Mouse (Mus musculus) mouse embryonic stem cell (cell line): ENCODE results near the gene Ifng.

ENCODE experiments used
- in situ Hi-C, 2 experiments: fragments of 300-500 bp; cut with MboI; formaldehyde crosslinking; loops; 1 replicate in 1 of 2; 3 replicates in 1 of 2; pipeline ENCODE4 v1.14.3; 2019 to 2020; ENCODE audit warnings: low sequenced_read_pairs in 2 of 2, low pct_unique_long_range_greater_than_20kb in 1 of 2, mixed read lengths in 1 of 2; ENCODE audit not compliant: unreplicated experiment in 1 of 2

The Ifng gene

GRCm38 (mm10) chr10:118440742-118441240 is at the start of gene Ifng:
TSS of gene Ifng (plus strand) at chr10:118441046.
- in situ Hi-C loops = no loop called here

- in situ Hi-C loops = no loop called here
Measured at GRCm38 (mm10) chr10:118399917-118400316, 40.9 kb upstream of the Ifng start.

- in situ Hi-C loops = no loop called here
Measured at GRCm38 (mm10) chr10:118406463-118407221, 34.2 kb upstream of the Ifng start.

- in situ Hi-C loops = no loop called here
Measured at GRCm38 (mm10) chr10:118411377-118411776, 29.5 kb upstream of the Ifng start.

GRCm38 (mm10) chr10:118412774-118413173 is 28.1 kb upstream of the Ifng start:
- in situ Hi-C loops = no loop called here

- in situ Hi-C loops = no loop called here
Measured at GRCm38 (mm10) chr10:118419000-118419425, 21.8 kb upstream of the Ifng start.

GRCm38 (mm10) chr10:118420896-118421295 is 19.9 kb upstream of the Ifng start:
- in situ Hi-C loops = no loop called here

- in situ Hi-C loops = no loop called here
Measured at GRCm38 (mm10) chr10:118435501-118435900, 5.3 kb upstream of the Ifng start.

- in situ Hi-C loops = no loop called here
Measured at GRCm38 (mm10) chr10:118441898-118442297, 1.1 kb downstream of the Ifng start.

GRCm38 (mm10) chr10:118442999-118443398 is 2.2 kb downstream of the Ifng start:
- in situ Hi-C loops = no loop called here

GRCm38 (mm10) chr10:118445021-118445420 is 4.2 kb downstream of the Ifng start:
- in situ Hi-C loops = no loop called here

GRCm38 (mm10) chr10:118445502-118445901 is 4.7 kb downstream of the Ifng start:
- in situ Hi-C loops = no loop called here

- in situ Hi-C loops = no loop called here
Measured at GRCm38 (mm10) chr10:118445978-118446377, 5.1 kb downstream of the Ifng start.

- in situ Hi-C loops = no loop called here
Measured at GRCm38 (mm10) chr10:118451747-118452146, 10.9 kb downstream of the Ifng start.

GRCm38 (mm10) chr10:118458729-118459128 is 17.9 kb downstream of the Ifng start:
- in situ Hi-C loops = no loop called here

- in situ Hi-C loops = no loop called here
Measured at GRCm38 (mm10) chr10:118461126-118461767, 20.4 kb downstream of the Ifng start.

- in situ Hi-C loops = no loop called here
Measured at GRCm38 (mm10) chr10:118466481-118466880, 25.6 kb downstream of the Ifng start.

- in situ Hi-C loops = no loop called here
Measured at GRCm38 (mm10) chr10:118469047-118469446, 28.2 kb downstream of the Ifng start.

GRCm38 (mm10) chr10:118470296-118470957 is 29.6 kb downstream of the Ifng start:
- in situ Hi-C loops = no loop called here
